Mouse (Mus musculus) CH12.LX (cell line): ENCODE data around the gene Hist3h2a. TPM values are rescaled to one million over a fixed set of nuclear protein-coding genes. Genes with fewer than 3 reads are reported as not detected.

Experiments used
- DNase-seq: peaks from one replicate; pipeline ENCODE4 v3.0.0-alpha.2; 2013; ENCODE audit errors: extremely low read depth
- H3K27ac ChIP-seq: 2 replicates; pipeline ENCODE4 v1.5.1; 2012; ENCODE audit warnings: low read depth, mild to moderate bottlenecking, control low read depth, moderate library complexity; ENCODE audit not compliant: insufficient read depth
- H3K27me3 ChIP-seq: replicated peaks from 2 replicates; pipeline ENCODE3; 2012; ENCODE audit warnings: inconsistent platforms
- H3K36me3 ChIP-seq, 2 experiments: replicated peaks in 1 of 2; 2 replicates each; pipeline versions ENCODE3 to v1.6.1; 2012; ENCODE audit warnings: inconsistent platforms in 1 of 2, low read length in 1 of 2, mild to moderate bottlenecking in 1 of 2, mixed read lengths in 1 of 2, moderate library complexity in 1 of 2; ENCODE audit not compliant: control insufficient read depth in 1 of 2, insufficient read depth in 1 of 2
- H3K4me1 ChIP-seq, 2 experiments: 2 replicates each; pipeline ENCODE4 v1.6.1; 2012; ENCODE audit warnings: inconsistent platforms in 1 of 2, moderate library complexity in 1 of 2; ENCODE audit not compliant: insufficient read depth in 2 of 2, control insufficient read depth in 1 of 2
- H3K4me2 ChIP-seq: 2 replicates; pipeline ENCODE4 v1.6.1; 2012; ENCODE audit warnings: low read depth, mild to moderate bottlenecking, control low read depth; ENCODE audit not compliant: poor library complexity, insufficient read depth, severe bottlenecking
- H3K4me3 ChIP-seq, 3 experiments: fragments of 150-350 bp in 1 of 3; sonication (generic) in 1 of 3; replicated peaks in 1 of 3; 2 replicates each; pipeline versions ENCODE3 to v1.5.1; 2011 to 2012; ENCODE audit warnings: low read depth in 2 of 3, low read length in 2 of 3, mild to moderate bottlenecking in 2 of 3, moderate library complexity in 2 of 3, control low read depth in 1 of 3, improper control_type of control experiment in 1 of 3, inconsistent platforms in 1 of 3, mixed read lengths in 1 of 3; ENCODE audit not compliant: poor library complexity in 1 of 3
- H3K79me2 ChIP-seq: replicated peaks from 2 replicates; pipeline ENCODE4 v1.6.1; 2012; ENCODE audit warnings: mild to moderate bottlenecking, moderate library complexity; ENCODE audit not compliant: control insufficient read depth, poor library complexity, insufficient read depth, severe bottlenecking; ENCODE audit errors: extremely low read depth
- H3K9ac ChIP-seq: 2 replicates; pipeline ENCODE4 v1.6.1; 2012; ENCODE audit warnings: low read depth, mild to moderate bottlenecking, control low read depth, moderate library complexity; ENCODE audit not compliant: insufficient read depth
- H3K9me3 ChIP-seq: replicated peaks from 2 replicates; pipeline ENCODE3; 2012; ENCODE audit warnings: low read length, inconsistent platforms, mixed read lengths
- BHLHE40 ChIP-seq: IDR thresholded peaks from 2 replicates; pipeline ENCODE4 v1.6.1; 2011; ENCODE audit warnings: mild to moderate bottlenecking, low read depth, low read length, improper control_type of control experiment
- CHD1 ChIP-seq: IDR thresholded peaks from 2 replicates; pipeline ENCODE4 v1.6.1; 2012; ENCODE audit warnings: low read depth, low read length, improper control_type of control experiment, inconsistent platforms
- CHD2 ChIP-seq: IDR thresholded peaks from 2 replicates; pipeline ENCODE4 v1.6.1; 2011; ENCODE audit warnings: low read length, improper control_type of control experiment
- CTCF ChIP-seq, 2 experiments: IDR thresholded peaks in 1 of 2; conservative IDR thresholded peaks in 1 of 2; 2 replicates each; pipeline ENCODE4 v1.5.1; 2011 to 2012; ENCODE audit warnings: low read depth in 2 of 2, low read length in 2 of 2, improper control_type of control experiment in 1 of 2, inconsistent platforms in 1 of 2, mild to moderate bottlenecking in 1 of 2, moderate library complexity in 1 of 2
- E2F4 ChIP-seq: IDR thresholded peaks from 2 replicates; pipeline ENCODE4 v1.6.1; 2011; ENCODE audit warnings: low read depth, low read length, improper control_type of control experiment; ENCODE audit not compliant: insufficient replicate concordance
- ELF1 ChIP-seq: IDR thresholded peaks from 2 replicates; pipeline ENCODE4 v1.6.1; 2014; ENCODE audit warnings: low read depth, mild to moderate bottlenecking, inconsistent platforms, low read length, improper control_type of control experiment
- EP300 ChIP-seq: IDR thresholded peaks from 2 replicates; pipeline ENCODE4 v1.6.1; 2011; ENCODE audit warnings: low read length, improper control_type of control experiment
- ETS1 ChIP-seq: conservative IDR thresholded peaks from 2 replicates; pipeline ENCODE4 v1.6.1; 2012; ENCODE audit warnings: low read depth, mild to moderate bottlenecking, inconsistent platforms, low read length, improper control_type of control experiment, moderate library complexity
- GABPA ChIP-seq: IDR thresholded peaks from 2 replicates; pipeline ENCODE4 v1.6.1; 2012; ENCODE audit warnings: low read depth, low read length, improper control_type of control experiment, inconsistent platforms; ENCODE audit not compliant: insufficient replicate concordance
- HCFC1 ChIP-seq: IDR thresholded peaks from 2 replicates; pipeline ENCODE4 v1.6.1; 2012; ENCODE audit warnings: low read depth, mild to moderate bottlenecking, inconsistent platforms, low read length, improper control_type of control experiment
- IRF4 ChIP-seq: IDR thresholded peaks from 2 replicates; pipeline ENCODE4 v1.6.1; 2014; ENCODE audit warnings: low read depth, mild to moderate bottlenecking, inconsistent platforms, low read length, improper control_type of control experiment
- JUN ChIP-seq: IDR thresholded peaks from 2 replicates; pipeline ENCODE4 v1.6.1; 2011; ENCODE audit warnings: low read depth, mild to moderate bottlenecking, low read length, improper control_type of control experiment, moderate library complexity; ENCODE audit not compliant: insufficient read depth
- JUND ChIP-seq: conservative IDR thresholded peaks from 2 replicates; pipeline ENCODE4 v1.6.1; 2011; ENCODE audit warnings: low read depth, low read length, improper control_type of control experiment
- KAT2A ChIP-seq: IDR thresholded peaks from 2 replicates; pipeline ENCODE4 v1.6.1; 2012; ENCODE audit warnings: low read length, improper control_type of control experiment, inconsistent platforms; ENCODE audit not compliant: insufficient replicate concordance
- MAFK ChIP-seq: IDR thresholded peaks from 2 replicates; pipeline ENCODE4 v1.6.1; 2011; ENCODE audit warnings: low read length, improper control_type of control experiment; ENCODE audit not compliant: insufficient replicate concordance
- MAX ChIP-seq: IDR thresholded peaks from 2 replicates; pipeline ENCODE4 v1.6.1; 2011; ENCODE audit warnings: low read length, improper control_type of control experiment
- MAZ ChIP-seq: IDR thresholded peaks from 2 replicates; pipeline ENCODE4 v1.6.1; 2012; ENCODE audit warnings: low read depth, mild to moderate bottlenecking, inconsistent platforms, low read length, improper control_type of control experiment, moderate library complexity
- MEF2A ChIP-seq: IDR thresholded peaks from 2 replicates; pipeline ENCODE4 v1.6.1; 2014; ENCODE audit warnings: low read depth, mild to moderate bottlenecking, inconsistent platforms, low read length, improper control_type of control experiment, borderline replicate concordance
- MXI1 ChIP-seq: IDR thresholded peaks from 2 replicates; pipeline ENCODE4 v1.6.1; 2011; ENCODE audit warnings: mild to moderate bottlenecking, low read depth, low read length, improper control_type of control experiment
- MYC ChIP-seq: IDR thresholded peaks from 2 replicates; pipeline ENCODE4 v1.6.1; 2011; ENCODE audit warnings: low read depth, mild to moderate bottlenecking, improper control_type of control experiment, low read length
- NELFE ChIP-seq: IDR thresholded peaks from 2 replicates; pipeline ENCODE4 v1.6.1; 2011; ENCODE audit warnings: low read depth, low read length, improper control_type of control experiment
- NRF1 ChIP-seq: IDR thresholded peaks from 2 replicates; pipeline ENCODE4 v1.6.1; 2014; ENCODE audit warnings: low read depth, mild to moderate bottlenecking, inconsistent platforms, low read length, improper control_type of control experiment, moderate library complexity
- PAX5 ChIP-seq: IDR thresholded peaks from 2 replicates; pipeline ENCODE4 v1.6.1; 2012; ENCODE audit warnings: low read length, inconsistent platforms, mixed read lengths
- POLR2A ChIP-seq: IDR thresholded peaks from 2 replicates; pipeline ENCODE4 v1.6.1; 2011; ENCODE audit warnings: low read depth, mild to moderate bottlenecking, improper control_type of control experiment, low read length
- POLR2AphosphoS2 ChIP-seq: IDR thresholded peaks from 2 replicates; pipeline ENCODE4 v1.6.1; 2011; ENCODE audit warnings: low read depth, low read length, improper control_type of control experiment
- RAD21 ChIP-seq: IDR thresholded peaks from 2 replicates; pipeline ENCODE4 v1.6.1; 2011; ENCODE audit warnings: low read depth, mild to moderate bottlenecking, low read length, improper control_type of control experiment, moderate library complexity
- RCOR1 ChIP-seq: conservative IDR thresholded peaks from 2 replicates; pipeline ENCODE4 v1.6.1; 2012; ENCODE audit warnings: low read depth, mild to moderate bottlenecking, inconsistent platforms, low read length, improper control_type of control experiment
- SIN3A ChIP-seq: IDR thresholded peaks from 2 replicates; pipeline ENCODE4 v1.6.1; 2012; ENCODE audit warnings: low read length, improper control_type of control experiment, inconsistent platforms
- SMC3 ChIP-seq: IDR thresholded peaks from 2 replicates; pipeline ENCODE4 v1.6.1; 2011; ENCODE audit warnings: low read depth, low read length, improper control_type of control experiment
- TBP ChIP-seq: conservative IDR thresholded peaks from 2 replicates; pipeline ENCODE4 v1.6.1; 2011; ENCODE audit warnings: low read depth, low read length, improper control_type of control experiment
- TCF12 ChIP-seq: IDR thresholded peaks from 2 replicates; pipeline ENCODE4 v1.6.1; 2014; ENCODE audit warnings: low read depth, mild to moderate bottlenecking, inconsistent platforms, low read length, improper control_type of control experiment
- UBTF ChIP-seq: IDR thresholded peaks from 2 replicates; pipeline ENCODE4 v1.6.1; 2012; ENCODE audit warnings: low read depth, mild to moderate bottlenecking, inconsistent platforms, low read length, improper control_type of control experiment, moderate library complexity
- USF1 ChIP-seq: IDR thresholded peaks from 2 replicates; pipeline ENCODE4 v1.6.1; 2014; ENCODE audit warnings: low read depth, mild to moderate bottlenecking, inconsistent platforms, low read length, improper control_type of control experiment
- USF2 ChIP-seq: conservative IDR thresholded peaks from 2 replicates; pipeline ENCODE4 v1.6.1; 2011; ENCODE audit warnings: low read depth, low read length, improper control_type of control experiment
- ZC3H11A ChIP-seq: IDR thresholded peaks from 2 replicates; pipeline ENCODE4 v1.6.1; 2012; ENCODE audit warnings: low read depth, mild to moderate bottlenecking, inconsistent platforms, low read length, improper control_type of control experiment
- ZKSCAN1 ChIP-seq: IDR thresholded peaks from 2 replicates; pipeline ENCODE4 v1.6.1; 2012; ENCODE audit warnings: low read depth, inconsistent platforms, low read length, improper control_type of control experiment, borderline replicate concordance
- ZMIZ1 ChIP-seq: IDR thresholded peaks from 2 replicates; pipeline ENCODE4 v1.6.1; 2012; ENCODE audit warnings: low read depth, mild to moderate bottlenecking, inconsistent platforms, low read length, improper control_type of control experiment
- ZNF384 ChIP-seq: IDR thresholded peaks from 2 replicates; pipeline ENCODE4 v1.6.1; 2012; ENCODE audit warnings: low read depth, low read length, improper control_type of control experiment, inconsistent platforms
- dilution Hi-C: fragments of 300-500 bp; cut with MboI; formaldehyde crosslinking; loops from 2 replicates; pipeline ENCODE4 v1.14.3; 2020; ENCODE audit warnings: low sequenced_read_pairs; ENCODE audit not compliant: extremely low pct_unique_long_range_greater_than_20kb, extremely low pct_ligation_motif_present
- in situ Hi-C: fragments of 300-500 bp; cut with MboI; formaldehyde crosslinking; loops from 3 replicates; pipeline ENCODE4 v1.14.3; 2019; ENCODE audit warnings: low sequenced_read_pairs, low pct_ligation_motif_present, low pct_unique_long_range_greater_than_20kb, mixed read lengths
- polyA plus RNA-seq: library from polyadenylated mRNA; unstranded; fragments of >175 nt; gene quantifications from 2 replicates; pipeline ENCODE4 v1.2.1, GENCODE M21; 2012; ENCODE audit warnings: low read depth; ENCODE audit not compliant: insufficient read length
- total RNA-seq, 2 experiments: library from RNA; depleted of rRNA; stranded (reverse); fragments of 300-350 nt in 1 of 2; fragments of >200 nt in 1 of 2; gene quantifications; 2 replicates each; pipeline ENCODE4 v1.2.3; 2012 to 2014

The Hist3h2a gene
- total and polyA plus RNA-seq, 3 experiments = 1.2 to 97.2 (median 6.1) TPM

DNA sequence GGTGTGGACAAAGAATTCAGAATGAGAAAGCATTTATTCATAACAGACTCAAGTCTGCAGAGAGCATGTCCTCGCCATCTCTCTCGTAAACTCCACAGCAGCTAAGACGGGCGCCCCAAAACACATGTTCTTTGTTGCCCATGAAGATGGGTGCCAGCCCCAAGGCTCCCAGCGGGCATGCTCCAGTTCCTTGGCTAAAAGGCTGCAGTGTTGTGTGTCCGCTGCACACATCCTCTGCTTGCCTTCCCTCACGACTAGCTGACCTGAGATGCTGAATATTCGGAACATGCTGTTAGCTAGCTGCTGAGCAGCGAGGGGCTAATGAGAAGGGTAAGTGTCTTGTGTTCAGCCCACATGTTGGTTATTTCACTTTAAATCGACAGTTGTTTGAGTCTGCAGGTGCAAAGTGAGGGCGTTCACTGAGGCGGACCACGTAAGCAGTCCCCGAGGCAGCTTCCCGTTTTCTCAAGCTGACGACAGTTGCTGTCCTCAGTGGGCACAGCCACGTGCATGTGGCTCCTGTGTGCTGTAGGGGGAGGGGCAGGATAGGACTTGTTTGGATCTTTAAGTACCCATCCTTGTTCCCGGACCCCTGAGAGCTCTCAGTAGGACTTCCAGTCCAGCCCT, 28.1 kb downstream of the Hist3h2a start:
- TF ChIP-seq POLR2A (no peak), MAX (peak; percentile 93), UBTF (no peak), ZC3H11A (no peak), CHD2 (peak; percentile 68), HCFC1 (no peak; the same call in 1 of the 2 replicates), USF1 (no peak), ZNF384 (no peak), PAX5 (no peak), TCF12 (peak; percentile 77), JUN (no peak), GABPA (no peak), MEF2A (0 out of 2 replicates have a peak, but pooled peaks have one; percentile 17), MAZ (no peak; the same call in 1 of the 2 replicates), NRF1 (0 out of 2 replicates have a peak, but pooled peaks have one; percentile 22), USF2 (no peak), E2F4 (no peak), RAD21 (no peak), TBP (no peak), ZKSCAN1 (no peak), CHD1 (no peak), EP300 (peak; percentile 64), MXI1 (peak; percentile 89), SIN3A (peak; percentile 93), MYC (peak; percentile 95), ETS1 (peak; percentile 87), ELF1 (peak; percentile 45; the same call in 1 of the 2 replicates), IRF4 (no peak), KAT2A (no peak), ZMIZ1 (0 out of 2 replicates have a peak, but pooled peaks have one; percentile 31), POLR2AphosphoS2 (no peak), RCOR1 (no peak), CTCF (conservative IDR thresholded peaks at IDR 0.05 in 1 of 2, IDR thresholded peaks at IDR 0.05 in 1 of 2; ENCODE audit: low read depth in 2 of 2, low read length in 2 of 2) (no peak), MAFK (peak; percentile 18; the same call in 1 of the 2 replicates), BHLHE40 (peak; percentile 96), JUND (no peak), SMC3 (no peak; the same call in 1 of the 2 replicates), NELFE (no peak)
- peak; percentile 92 for DNase-seq
- Histone ChIP-seq H3K4me3 (peak overlapping the region in 2 of 3 experiments; percentile 2 to 7), H3K4me2 (peak overlapping the region; percentile 5; the same call in 1 of the 2 replicates), H3K27me3 (no peaks in the 10 kb centered on the region), H3K79me2 (peaks cover 37% of the 10 kb centered on the region), H3K9me3 (no peaks in the 10 kb centered on the region), H3K9ac (no peak overlapping the region), H3K27ac (peak overlapping the region; percentile 65), H3K36me3 (peaks cover 47 to 74% of the 10 kb centered on the region in 2 experiments), H3K4me1 (peaks cover 23 to 61% of the 10 kb centered on the region in 2 experiments)
- in situ Hi-C loops = no loop called here
- dilution Hi-C loops = no loop called here
